Mouse (Mus musculus): ENCODE data around the gene Car10.

GRCm38 (mm10) chr11:93565756-93566155 lies 467.9 kb downstream of the Car10 start:
- TF ChIP-seq CTCF (IDR thresholded peaks at IDR 0.05; ENCODE audit: extremely low read depth, insufficient read length, insufficient replicate concordance, low read depth, low read length) (no peak), POLR2A (IDR thresholded peaks at IDR 0.05; ENCODE audit: low read depth, low read length) (no peak)

Data from small intestine, adult 2 months (tissue).